Mouse (Mus musculus) heart, postnatal 0 days (tissue): ENCODE data around the gene Vdr. TPM values are rescaled to one million over a fixed set of nuclear protein-coding genes. Genes with fewer than 3 reads are reported as not detected.
A peak's percentile ranks its signal among the peaks of the same experiment; 100 is the strongest.

Experiments used
- ATAC-seq: fragments of 200-750 bp; cut with Nextera tagmentation; 2 replicates; pipeline ENCODE4 v1.8.0; 2017; ENCODE audit warnings: low read depth, moderate number of reproducible peaks, moderate library complexity; ENCODE audit not compliant: insufficient read depth
- DNase-seq: peaks from one replicate; pipeline ENCODE4 v3.0.0-alpha.2; 2016; ENCODE audit warnings: low spot score
- H3K27ac ChIP-seq: fragments of 300-500 bp; sonication (generic); 2 replicates; pipeline ENCODE4 v1.5.1; 2014; ENCODE audit warnings: low read depth, mild to moderate bottlenecking
- H3K27me3 ChIP-seq: fragments of 300-500 bp; sonication (generic); 2 replicates; pipeline ENCODE4 v1.6.1; 2014; ENCODE audit warnings: low read length, mixed read lengths; ENCODE audit not compliant: control insufficient read depth, insufficient read depth
- H3K36me3 ChIP-seq: fragments of 300-500 bp; sonication (generic); replicated peaks from 2 replicates; pipeline ENCODE4 v1.6.1; 2014; ENCODE audit warnings: low read length, mixed read lengths; ENCODE audit not compliant: control insufficient read depth, insufficient read depth
- H3K4me1 ChIP-seq: fragments of 300-500 bp; sonication (generic); 2 replicates; pipeline ENCODE4 v1.6.1; 2014; ENCODE audit warnings: antibody characterized with exemption; ENCODE audit not compliant: control insufficient read depth, insufficient read depth
- H3K4me2 ChIP-seq: fragments of 300-500 bp; sonication (generic); 2 replicates; pipeline ENCODE4 v1.6.1; 2014; ENCODE audit warnings: low read depth, mild to moderate bottlenecking, low read length, moderate library complexity
- H3K4me3 ChIP-seq: fragments of 300-500 bp; sonication (generic); 2 replicates; pipeline ENCODE4 v1.5.1; 2014; ENCODE audit warnings: low read depth, low read length
- H3K9ac ChIP-seq: fragments of 300-500 bp; sonication (generic); replicated peaks from 2 replicates; pipeline ENCODE4 v1.6.1; 2014; ENCODE audit warnings: low read depth, low read length, mixed read lengths
- H3K9me3 ChIP-seq: fragments of 300-500 bp; sonication (generic); replicated peaks from 2 replicates; pipeline ENCODE4 v1.6.1; 2016; ENCODE audit warnings: low read length; ENCODE audit not compliant: control insufficient read depth
- CTCF ChIP-seq: IDR thresholded peaks from 2 replicates; pipeline ENCODE4 v1.5.1; 2016; ENCODE audit warnings: antibody characterized with exemption, control low read depth, low read depth
- EP300 ChIP-seq: IDR thresholded peaks from 2 replicates; pipeline ENCODE4 v1.6.1; 2016; ENCODE audit warnings: antibody characterized with exemption, low read depth
- WGBS: fragments of 180-500 bp; shearing (Covaris S2); extraction: QIAGEN DNeasy Blood & Tissue Kit; methylation state at CpG from one replicate; pipeline ENCODE4 v1.1.7; 2014; 5-methylcytosine and 5-hydroxymethylcytosine counted together
- polyA plus RNA-seq: library from polyadenylated mRNA; unstranded; fragments of >200 nt; fragmentation: Nextera tagmentation; extraction: Ambion mirVana; gene quantifications from 2 replicates; pipeline ENCODE4 v1.2.1, GENCODE M21; 2015
- total RNA-seq: library from RNA; depleted of rRNA; stranded (reverse); fragments of >200 nt; gene quantifications from 2 replicates; pipeline ENCODE4 v1.2.3, GENCODE M21; 2014; ENCODE audit warnings: low replicate concordance

The Vdr gene
- total and polyA plus RNA-seq, 2 experiments from 2014 or later, result 0.15 to 2.6 TPM

- TF ChIP-seq EP300 (no peak), CTCF (no peak)
- Histone ChIP-seq H3K36me3 (no peaks in the 10 kb centered on the region), H3K4me2 (peak overlapping the region; percentile 86; the same call in 1 of the 2 replicates), H3K4me3 (no peak overlapping the region), H3K27ac (peak overlapping the region; percentile 99), H3K9me3 (no peaks in the 10 kb centered on the region), H3K27me3 (no peaks in the 10 kb centered on the region), H3K9ac (0 out of 2 replicates have a peak overlapping the region, but pooled peaks have one; percentile 5), H3K4me1 (peaks cover 52% of the 10 kb centered on the region)
- ATAC-seq, result no peak
- DNase-seq, result no peak
- WGBS, result 68% methylated on average over 9 of the region's 9 CpGs
Measured at GRCm38 (mm10) chr15:97832764-97833479, 77.5 kb downstream of the Vdr start.

DNA sequence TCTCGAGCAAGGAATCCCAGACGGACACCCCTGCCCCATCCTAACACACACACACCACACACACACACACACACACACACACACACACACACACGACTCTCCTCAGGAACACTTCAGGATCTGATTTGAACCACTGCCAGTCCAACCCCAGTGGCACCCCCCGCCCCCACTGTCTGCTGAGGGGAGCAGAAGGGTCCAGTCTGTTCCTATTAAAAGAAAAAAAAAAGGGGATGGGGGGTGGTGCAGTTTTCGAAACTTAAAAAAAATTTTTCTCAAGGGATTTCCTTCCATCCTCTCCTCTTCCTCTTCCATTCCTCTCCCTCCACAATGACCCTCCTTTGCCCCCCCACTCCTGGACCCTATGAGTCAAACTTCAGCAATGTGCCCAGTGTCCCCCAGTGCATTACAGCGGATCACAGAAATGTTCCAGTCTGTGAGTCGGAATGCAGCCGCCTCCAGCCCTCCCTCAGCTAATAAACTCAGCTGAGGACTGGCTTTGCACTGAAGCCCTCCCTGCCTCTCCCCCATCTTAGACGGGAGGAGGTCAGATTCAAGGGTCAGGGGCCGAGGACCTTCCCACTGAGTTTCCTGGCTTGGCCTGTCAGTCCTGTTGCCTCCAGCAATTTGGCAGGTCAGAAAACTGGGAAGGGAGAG lies 78.3 kb downstream of the Vdr start:
- WGBS, result 6% methylated on average over 10 of the region's 10 CpGs

DNA sequence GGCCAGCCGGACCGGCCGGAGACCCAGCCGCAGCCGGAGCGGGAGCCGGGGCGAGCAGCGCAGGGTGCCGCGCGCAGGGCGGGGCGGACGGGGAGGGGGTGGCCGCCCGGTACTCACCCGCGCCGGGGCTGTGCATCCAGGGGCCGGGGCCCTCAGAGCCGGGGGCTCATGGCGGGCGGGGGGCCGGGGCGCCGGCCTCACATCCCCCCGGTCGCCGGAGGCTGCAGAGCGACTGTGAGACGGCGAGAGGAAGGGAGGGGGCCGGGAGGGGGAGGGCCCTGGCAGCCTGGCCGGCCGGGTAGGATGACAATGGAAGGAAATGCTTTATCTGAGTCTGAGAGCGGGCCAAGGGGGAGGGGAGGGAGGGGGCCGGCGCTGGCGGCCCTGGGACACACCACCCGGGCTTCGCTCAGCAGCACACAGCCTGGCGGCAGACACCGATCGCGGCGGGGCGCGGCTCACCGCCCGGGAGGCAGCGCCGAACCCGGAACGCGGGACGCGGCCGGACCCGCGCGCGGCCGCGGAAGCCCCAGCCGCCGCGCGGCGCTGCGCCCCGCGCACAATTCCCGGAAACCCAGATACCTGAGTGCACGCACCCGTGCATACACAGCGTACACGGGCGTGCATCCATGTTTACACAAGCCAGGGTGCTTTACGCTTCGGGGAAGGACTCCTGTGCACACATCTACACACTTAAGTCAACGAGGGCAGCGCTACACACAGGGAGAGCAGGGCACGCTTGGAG lies 79.0 kb downstream of the Vdr start:
- DNase-seq (peak; percentile 82), ATAC-seq (peak; percentile 85)
- Histone ChIP-seq H3K9me3 (no peaks in the 10 kb centered on the region), H3K27me3 (no peaks in the 10 kb centered on the region), H3K27ac (peak overlapping the region; percentile 99), H3K4me1 (peaks cover 42% of the 10 kb centered on the region), H3K9ac (peak overlapping the region; percentile 100), H3K4me3 (peak overlapping the region; percentile 98), H3K36me3 (no peaks in the 10 kb centered on the region), H3K4me2 (peak overlapping the region; percentile 86)
- TF ChIP-seq CTCF, result no peak
- TF ChIP-seq EP300, result no peak
- WGBS, result under 1% methylated on average over 58 of the region's 84 CpGs

More for the DNA sequence above, 78.3 kb downstream of the Vdr start:
- Histone ChIP-seq H3K4me3 (peak overlapping the region; percentile 98), H3K27ac (peak overlapping the region; percentile 99), H3K4me1 (peaks cover 44% of the 10 kb centered on the region), H3K4me2 (peak overlapping the region; percentile 86), H3K36me3 (no peaks in the 10 kb centered on the region), H3K27me3 (no peaks in the 10 kb centered on the region), H3K9me3 (no peaks in the 10 kb centered on the region), H3K9ac (peak overlapping the region; percentile 100)
- TF ChIP-seq CTCF (no peak), EP300 (no peak)
- DNase-seq, result peak; percentile 82
- ATAC-seq, result peak; percentile 39; the same call in 1 of the 2 replicates

DNA sequence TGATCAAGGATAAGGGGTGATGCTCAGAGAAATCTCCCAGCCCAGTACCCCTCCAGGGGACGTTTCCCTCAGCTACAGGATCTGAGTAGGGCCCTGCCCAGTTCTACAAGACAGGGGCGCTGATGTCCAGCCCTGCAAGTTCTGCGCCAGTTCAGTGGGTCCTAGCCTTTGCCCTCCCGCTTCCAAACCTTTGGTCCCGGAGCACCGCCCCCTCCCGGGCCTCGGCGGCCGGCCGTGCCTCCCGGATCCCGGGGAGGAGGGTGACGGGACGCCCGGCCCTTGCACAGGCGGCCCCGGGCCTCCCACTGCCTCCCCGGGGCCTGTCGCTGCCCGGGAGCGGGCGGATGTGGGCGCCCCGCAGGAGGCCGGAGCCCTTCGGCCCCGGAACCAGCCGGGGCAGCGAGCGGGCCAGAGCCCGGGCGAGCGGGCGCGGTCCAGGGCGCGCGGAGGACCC lies 79.6 kb downstream of the Vdr start:
- under 1% methylated on average over 36 of the region's 39 CpGs for WGBS
- peak overlapping the region; percentile 98 for H3K4me3 ChIP-seq
- H3K4me2 ChIP-seq, result peak overlapping the region; percentile 86
- no peaks in the 10 kb centered on the region for H3K36me3 ChIP-seq
- H3K27me3 ChIP-seq, result no peaks in the 10 kb centered on the region
- H3K9ac ChIP-seq, result peak overlapping the region; percentile 100
- H3K4me1 ChIP-seq, result peaks cover 43% of the 10 kb centered on the region
- ATAC-seq (peak; percentile 18), DNase-seq (no peak)
- no peaks in the 10 kb centered on the region for H3K9me3 ChIP-seq
- TF ChIP-seq CTCF (no peak), EP300 (no peak)
- H3K27ac ChIP-seq, result peak overlapping the region; percentile 99

- WGBS, result 41% methylated on average over 12 of the region's 12 CpGs
- ATAC-seq, result no peak
Measured at GRCm38 (mm10) chr15:97830253-97830787, 80.1 kb downstream of the Vdr start.

More at GRCm38 (mm10) chr15:97830253-97830787, 80.1 kb downstream of the Vdr start:
- Histone ChIP-seq H3K27me3 (no peaks in the 10 kb centered on the region), H3K4me1 (peaks cover 48% of the 10 kb centered on the region), H3K9me3 (no peaks in the 10 kb centered on the region), H3K4me2 (peak overlapping the region; percentile 86), H3K4me3 (peak overlapping the region; percentile 98), H3K36me3 (no peaks in the 10 kb centered on the region), H3K9ac (peak overlapping the region; percentile 100), H3K27ac (peak overlapping the region; percentile 99)
- DNase-seq, result peak; percentile 41
- TF ChIP-seq EP300 (no peak), CTCF (no peak)
